Mouse (Mus musculus) megakaryocyte-erythroid progenitor cell, adult 5 weeks (primary cell): ENCODE measurements around the gene Ssxa1. TPM values are rescaled to one million over a fixed set of nuclear protein-coding genes. Genes with fewer than 3 reads are reported as not detected.

Source experiments
- polyA plus RNA-seq: library from polyadenylated mRNA; stranded (reverse); fragments of >175 nt; gene quantifications from 2 replicates; pipeline ENCODE4 v1.2.3, GENCODE M21; 2012

The Ssxa1 gene
- polyA plus RNA-seq: not detected in 2 replicates

GRCm38 (mm10) chrX:21115520-21115919, at the start of gene Ssxa1:
Gene Ssxa1 (plus strand): TSS chrX:21115820.

GRCm38 (mm10) chrX:21068106-21068505, 47.5 kb upstream of the Ssxa1 start, which contains the start of gene Spaca5:
Gene Spaca5 (plus strand): TSS chrX:21068406.

GRCm38 (mm10) chrX:21088983-21089866, 26.4 kb upstream of the Ssxa1 start, which contains the start of gene Zfp300:
Gene Zfp300 (minus strand): TSS chrX:21089527.

Other genes with a start within 250 kb of the Ssxa1 start
- gene Timp1, start 245.7 kb upstream of the Ssxa1 start, polyA plus RNA-seq: not detected in 2 replicates
- gene Syn1, start 194.8 kb upstream of the Ssxa1 start, polyA plus RNA-seq: 0.08 and 0.18 TPM in 2 replicates
- 84.9 and 162 TPM in 2 replicates for gene Cfp, start 184.3 kb upstream of the Ssxa1 start, polyA plus RNA-seq
- 9.9 and 10.3 TPM in 2 replicates for gene Elk1, start 165.2 kb upstream of the Ssxa1 start, polyA plus RNA-seq
- 20.3 and 25.8 TPM in 2 replicates for gene Uxt, start 153.8 kb upstream of the Ssxa1 start, polyA plus RNA-seq
- 0.28 and 0.56 TPM in 2 replicates for gene Zfp182, start 53.5 kb upstream of the Ssxa1 start, polyA plus RNA-seq
- gene Spaca5, start 47.4 kb upstream of the Ssxa1 start, polyA plus RNA-seq: not detected in 2 replicates
- gene Zfp300, start 26.3 kb upstream of the Ssxa1 start, polyA plus RNA-seq: 0.01 TPM in 1 of 2 replicates, not detected in the other
- not detected in 2 replicates for gene Gm21876, start 59.8 kb downstream of the Ssxa1 start, polyA plus RNA-seq